ENCODE assay signal across 23 mouse cellular contexts in the genomic region with DNA sequence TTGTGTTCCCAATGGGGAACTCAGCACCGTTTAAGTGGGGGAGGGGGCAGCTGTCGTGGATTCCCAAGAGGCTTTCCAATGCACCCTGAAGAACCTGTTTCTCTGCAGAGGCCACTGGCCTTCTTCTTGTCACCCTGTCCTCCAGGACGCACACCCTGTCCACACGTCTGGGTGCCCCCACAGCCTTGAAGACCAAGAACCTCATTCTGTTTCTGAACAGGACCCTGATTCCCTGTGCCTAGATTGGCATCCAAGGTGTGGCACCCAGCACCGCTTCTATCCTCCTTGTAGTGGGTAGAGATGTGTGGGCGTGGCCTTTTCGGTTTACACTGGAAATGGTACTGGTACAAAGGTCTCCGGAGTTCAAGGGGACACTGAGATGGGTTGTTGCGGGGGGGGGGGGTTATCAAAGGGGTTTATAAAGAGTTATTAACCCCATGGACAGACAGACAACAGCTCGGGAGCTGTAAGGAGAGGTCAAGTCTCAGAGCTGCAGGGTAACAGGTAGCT. TPM values are rescaled to one million over a fixed set of nuclear protein-coding genes. Genes with fewer than 3 reads are reported as not detected.
DNase-seq lines count a peak whose midpoint lies in the region; ATAC-seq and TF ChIP-seq lines count a peak whose summit lies in the region.
"Had no signal": no experiment of that assay in that cellular context is flagged by ENCODE, and none has a peak within 500 bp of the region (broad histone marks: within the 10 kb centered on the region; RNA-seq: fewer than 3 reads in every experiment).

No protein-coding gene starts in this region.

- no peak for ATAC-seq in embryonic facial prominence, embryonic 13.5 days (ENCODE audit: insufficient number of reproducible peaks, insufficient read depth, low FRiP score, low TSS enrichment, low read depth)
- ATAC-seq in liver, embryonic 13.5 days (ENCODE audit: low read depth) = no peak
- no peak for ATAC-seq in liver, embryonic 12.5 days
- peak; percentile 31 for ATAC-seq in intestine, embryonic 15.5 days
- no peak for ATAC-seq in liver, postnatal 0 days
- ATAC-seq: forebrain, embryonic 16.5 days; inflammation-experienced regulatory T-cells, adult 6 months; Patski had no signal

- no peak for TF ChIP-seq CTCF in liver, postnatal 0 days (IDR thresholded peaks at IDR 0.05; ENCODE audit: low read depth)

- no peak overlapping the region for H3K4me3 ChIP-seq in embryonic facial prominence, embryonic 13.5 days
- H3K4me3 ChIP-seq in embryonic facial prominence, embryonic 10.5 days = no peak overlapping the region
- no peak overlapping the region for H3K4me3 ChIP-seq in liver, embryonic 13.5 days (replicated peaks)
- H3K4me3 ChIP-seq in liver, embryonic 12.5 days = no peak overlapping the region
- peak overlapping the region; percentile 34 for H3K4me3 ChIP-seq in intestine, embryonic 15.5 days (replicated peaks)
- no peak overlapping the region for H3K4me3 ChIP-seq in liver, postnatal 0 days (ENCODE audit: low read depth, low read length)
- H3K4me3 ChIP-seq: heart, embryonic 12.5 days; neural tube, embryonic 12.5 days had no signal

- 0 out of 2 replicates have a peak overlapping the region, but pooled peaks have one; percentile 36 for H3K4me2 ChIP-seq in embryonic facial prominence, embryonic 13.5 days
- H3K4me2 ChIP-seq in liver, embryonic 13.5 days = peak overlapping the region; percentile 38; the same call in 1 of the 2 replicates
- no peak overlapping the region for H3K4me2 ChIP-seq in liver, embryonic 12.5 days
- peak overlapping the region; percentile 50 for H3K4me2 ChIP-seq in intestine, embryonic 15.5 days (replicated peaks)
- H3K4me2 ChIP-seq in liver, postnatal 0 days (ENCODE audit: low read depth, low read length) = peak overlapping the region; percentile 53
- H3K4me2 ChIP-seq: neural tube, embryonic 12.5 days had no signal

- H3K9ac ChIP-seq in embryonic facial prominence, embryonic 13.5 days = no peak overlapping the region
- H3K9ac ChIP-seq in liver, embryonic 13.5 days = no peak overlapping the region
- no peak overlapping the region for H3K9ac ChIP-seq in liver, embryonic 12.5 days
- no peak overlapping the region for H3K9ac ChIP-seq in intestine, embryonic 15.5 days
- no peak overlapping the region for H3K9ac ChIP-seq in liver, postnatal 0 days (replicated peaks)
- H3K9ac ChIP-seq: neural tube, embryonic 12.5 days had no signal

- H3K27ac ChIP-seq in embryonic facial prominence, embryonic 13.5 days = no peak overlapping the region; the same call in 1 of the 2 replicates
- no peak overlapping the region for H3K27ac ChIP-seq in embryonic facial prominence, embryonic 10.5 days (replicated peaks)
- no peak overlapping the region for H3K27ac ChIP-seq in liver, embryonic 13.5 days
- H3K27ac ChIP-seq in liver, embryonic 12.5 days = no peak overlapping the region
- H3K27ac ChIP-seq in intestine, embryonic 15.5 days = peak overlapping the region; percentile 80
- H3K27ac ChIP-seq in liver, postnatal 0 days (ENCODE audit: low read depth) = no peak overlapping the region
- H3K27ac ChIP-seq: neural tube, embryonic 12.5 days had no signal

- no peaks in the 10 kb centered on the region for H3K36me3 ChIP-seq in embryonic facial prominence, embryonic 13.5 days
- no peaks in the 10 kb centered on the region for H3K36me3 ChIP-seq in embryonic facial prominence, embryonic 10.5 days (replicated peaks)
- H3K36me3 ChIP-seq in liver, embryonic 13.5 days = no peaks in the 10 kb centered on the region
- no peaks in the 10 kb centered on the region for H3K36me3 ChIP-seq in liver, embryonic 12.5 days
- no peaks in the 10 kb centered on the region for H3K36me3 ChIP-seq in intestine, embryonic 15.5 days
- H3K36me3 ChIP-seq in liver, postnatal 0 days (replicated peaks; ENCODE audit: insufficient read depth, low read length) = no peaks in the 10 kb centered on the region
- H3K36me3 ChIP-seq: heart, embryonic 12.5 days; neural tube, embryonic 12.5 days had no signal

- H3K9me3 ChIP-seq in embryonic facial prominence, embryonic 13.5 days = no peaks in the 10 kb centered on the region
- H3K9me3 ChIP-seq in embryonic facial prominence, embryonic 10.5 days = no peaks in the 10 kb centered on the region
- no peaks in the 10 kb centered on the region for H3K9me3 ChIP-seq in liver, embryonic 13.5 days (replicated peaks)
- H3K9me3 ChIP-seq in liver, embryonic 12.5 days (replicated peaks) = no peaks in the 10 kb centered on the region
- H3K9me3 ChIP-seq in intestine, embryonic 15.5 days = no peaks in the 10 kb centered on the region
- H3K9me3 ChIP-seq in liver, postnatal 0 days (ENCODE audit: low read length) = no peaks in the 10 kb centered on the region
- H3K9me3 ChIP-seq: heart, embryonic 12.5 days; neural tube, embryonic 12.5 days had no signal

- no peak for TF ChIP-seq EP300 in liver, postnatal 0 days (IDR thresholded peaks at IDR 0.05; ENCODE audit: low read depth)

- peaks cover 3% of the 10 kb centered on the region; the same call in 1 of the 2 replicates for H3K27me3 ChIP-seq in embryonic facial prominence, embryonic 13.5 days
- H3K27me3 ChIP-seq in embryonic facial prominence, embryonic 10.5 days (replicated peaks; ENCODE audit: low read depth, poor library complexity, severe bottlenecking) = peaks cover 20% of the 10 kb centered on the region
- H3K27me3 ChIP-seq in liver, embryonic 13.5 days = no peaks in the 10 kb centered on the region
- H3K27me3 ChIP-seq in liver, embryonic 12.5 days (replicated peaks) = peaks cover 4% of the 10 kb centered on the region
- H3K27me3 ChIP-seq in intestine, embryonic 15.5 days (replicated peaks) = no peaks in the 10 kb centered on the region
- H3K27me3 ChIP-seq in liver, postnatal 0 days (ENCODE audit: insufficient read depth, low read length) = 0 out of 2 replicates have a peak, but pooled peaks cover 2% of the 10 kb centered on the region
- H3K27me3 ChIP-seq: heart, embryonic 12.5 days; neural tube, embryonic 12.5 days; Patski had no signal

- DNase-seq in embryonic facial prominence, embryonic 10.5 days (ENCODE audit: low spot score) = no peak
- no peak for DNase-seq in liver, embryonic 13.5 days
- DNase-seq in liver, postnatal 0 days = no peak
- no peak for DNase-seq in frontal cortex, postnatal 25 days (ENCODE audit: low spot score in 2 of 2)
- DNase-seq in adrenal gland, postnatal 10 days = no peak
- DNase-seq: cerebellum, adult 11-12 months; gastrocnemius, postnatal 10 days; layer of hippocampus, postnatal 36 days; left cerebral cortex, postnatal 4 days had no signal

- WGBS in embryonic facial prominence, embryonic 13.5 days = 72% methylated on average over 10 of the region's 10 CpGs
- WGBS in embryonic facial prominence, embryonic 10.5 days = 79% methylated on average over 10 of the region's 10 CpGs
- 63% methylated on average over 10 of the region's 10 CpGs for WGBS in liver, embryonic 13.5 days (ENCODE audit: insufficient replicate concordance)
- 58% methylated on average over 10 of the region's 10 CpGs for WGBS in liver, embryonic 12.5 days (ENCODE audit: insufficient replicate concordance)
- WGBS in intestine, embryonic 15.5 days = 51% methylated on average over 10 of the region's 10 CpGs
- 66% methylated on average over 10 of the region's 10 CpGs for WGBS in liver, postnatal 0 days (ENCODE audit: insufficient replicate concordance)

- peaks cover 51% of the 10 kb centered on the region for H3K4me1 ChIP-seq in embryonic facial prominence, embryonic 13.5 days
- H3K4me1 ChIP-seq in embryonic facial prominence, embryonic 10.5 days = peaks cover 50% of the 10 kb centered on the region
- H3K4me1 ChIP-seq in liver, embryonic 13.5 days (replicated peaks) = peaks cover 20% of the 10 kb centered on the region; the same call in 1 of the 2 replicates
- peaks cover 4% of the 10 kb centered on the region for H3K4me1 ChIP-seq in liver, embryonic 12.5 days
- H3K4me1 ChIP-seq in intestine, embryonic 15.5 days (replicated peaks) = peaks cover 23% of the 10 kb centered on the region
- H3K4me1 ChIP-seq in liver, postnatal 0 days (ENCODE audit: insufficient read depth) = peaks cover 11% of the 10 kb centered on the region; the same call in 1 of the 2 replicates

RNA-seq across cellular contexts. Expression of a gene that starts 0.5 kb away (rescaled TPM):
- polyA plus RNA-seq in embryonic facial prominence, embryonic 13.5 days (2015; fragmentation: Nextera tagmentation; extraction: Ambion mirVana) = 1.3 and 1.5 TPM in 2 replicates
- polyA plus RNA-seq in embryonic facial prominence, embryonic 10.5 days (2016; fragmentation: Nextera tagmentation; extraction: Ambion mirVana) = 0.39 and 0.44 TPM in 2 replicates
- 3.8 TPM in 2 replicates for polyA plus RNA-seq in liver, embryonic 13.5 days (2015; fragmentation: Nextera tagmentation; extraction: Ambion mirVana)
- polyA plus RNA-seq in liver, embryonic 12.5 days (2016; fragmentation: Nextera tagmentation; extraction: Ambion mirVana) = 3.2 and 3.3 TPM in 2 replicates
- 35.2 and 41.0 TPM in 2 replicates for polyA plus RNA-seq in intestine, embryonic 15.5 days (2015; fragmentation: Nextera tagmentation; extraction: Ambion mirVana)
- polyA plus RNA-seq in liver, postnatal 0 days (2015; fragmentation: Nextera tagmentation; extraction: Ambion mirVana) = 8.2 and 8.6 TPM in 2 replicates
- total RNA-seq in adrenal gland, postnatal 10 days (2021) = 1 to 10 TPM; 2.1 to 2.8 TPM
- total RNA-seq: gastrocnemius, postnatal 10 days; layer of hippocampus, postnatal 36 days; left cerebral cortex, postnatal 4 days; megakaryocyte, adult 5-6 weeks; midbrain, postnatal 0 days had no signal
- polyA plus RNA-seq: inflammation-experienced regulatory T-cells, adult 6 months; neural tube, embryonic 12.5 days had no signal

RNA-seq across cellular contexts. Expression of a gene that starts 17.0 kb away (rescaled TPM):
- polyA plus RNA-seq in embryonic facial prominence, embryonic 13.5 days (2015; fragmentation: Nextera tagmentation; extraction: Ambion mirVana) = not detected in 2 replicates
- not detected in 2 replicates for polyA plus RNA-seq in embryonic facial prominence, embryonic 10.5 days (2016; fragmentation: Nextera tagmentation; extraction: Ambion mirVana)
- polyA plus RNA-seq in liver, embryonic 13.5 days (2015; fragmentation: Nextera tagmentation; extraction: Ambion mirVana) = 0.50 TPM in 1 of 2 replicates, not detected in the other
- polyA plus RNA-seq in liver, embryonic 12.5 days (2016; fragmentation: Nextera tagmentation; extraction: Ambion mirVana) = 0.67 TPM in 1 of 2 replicates, not detected in the other
- not detected in 2 replicates for polyA plus RNA-seq in intestine, embryonic 15.5 days (2015; fragmentation: Nextera tagmentation; extraction: Ambion mirVana)
- not detected in 2 replicates for polyA plus RNA-seq in liver, postnatal 0 days (2015; fragmentation: Nextera tagmentation; extraction: Ambion mirVana)
- total RNA-seq in adrenal gland, postnatal 10 days (2021) = not detected
- total RNA-seq: common myeloid progenitor, adult 5-6 weeks; gastrocnemius, postnatal 10 days; hematopoietic stem cell, adult 5-6 weeks; layer of hippocampus, postnatal 36 days; left cerebral cortex, postnatal 4 days; megakaryocyte, adult 5-6 weeks; midbrain, postnatal 0 days had no signal
- polyA plus RNA-seq: forebrain, embryonic 16.5 days; heart, embryonic 12.5 days; inflammation-experienced regulatory T-cells, adult 6 months; midbrain, postnatal 0 days; neural tube, embryonic 12.5 days; Patski; spleen, adult 2 months; thymus, postnatal 0 days had no signal

RNA-seq across cellular contexts. Expression of a gene that starts 28.6 kb away (rescaled TPM):
- polyA plus RNA-seq in embryonic facial prominence, embryonic 13.5 days (2015; fragmentation: Nextera tagmentation; extraction: Ambion mirVana) = 33.9 and 35.7 TPM in 2 replicates
- 22.5 and 25.7 TPM in 2 replicates for polyA plus RNA-seq in embryonic facial prominence, embryonic 10.5 days (2016; fragmentation: Nextera tagmentation; extraction: Ambion mirVana)
- polyA plus RNA-seq in liver, embryonic 13.5 days (2015; fragmentation: Nextera tagmentation; extraction: Ambion mirVana) = 12.9 and 15.9 TPM in 2 replicates
- 17.4 and 18.1 TPM in 2 replicates for polyA plus RNA-seq in liver, embryonic 12.5 days (2016; fragmentation: Nextera tagmentation; extraction: Ambion mirVana)
- 58.7 and 63.5 TPM in 2 replicates for polyA plus RNA-seq in intestine, embryonic 15.5 days (2015; fragmentation: Nextera tagmentation; extraction: Ambion mirVana)
- polyA plus RNA-seq in liver, postnatal 0 days (2015; fragmentation: Nextera tagmentation; extraction: Ambion mirVana) = 21.9 and 22.7 TPM in 2 replicates
- 10 to 100 TPM; 42.7 to 57.2 TPM for total RNA-seq in adrenal gland, postnatal 10 days (2021)

RNA-seq across cellular contexts. Expression of a gene that starts 55.1 kb away (rescaled TPM):
- polyA plus RNA-seq in embryonic facial prominence, embryonic 13.5 days (2015; fragmentation: Nextera tagmentation; extraction: Ambion mirVana) = 0.60 and 0.65 TPM in 2 replicates
- 0.06 and 0.14 TPM in 2 replicates for polyA plus RNA-seq in embryonic facial prominence, embryonic 10.5 days (2016; fragmentation: Nextera tagmentation; extraction: Ambion mirVana)
- polyA plus RNA-seq in liver, embryonic 13.5 days (2015; fragmentation: Nextera tagmentation; extraction: Ambion mirVana) = 0.07 TPM in 1 of 2 replicates, not detected in the other
- polyA plus RNA-seq in liver, embryonic 12.5 days (2016; fragmentation: Nextera tagmentation; extraction: Ambion mirVana) = 0.05 TPM in 1 of 2 replicates, not detected in the other
- polyA plus RNA-seq in intestine, embryonic 15.5 days (2015; fragmentation: Nextera tagmentation; extraction: Ambion mirVana) = 0.85 and 1.6 TPM in 2 replicates
- 0.06 TPM in 1 of 2 replicates, not detected in the other for polyA plus RNA-seq in liver, postnatal 0 days (2015; fragmentation: Nextera tagmentation; extraction: Ambion mirVana)
- 1 to 10 TPM; 1.6 to 1.9 TPM for total RNA-seq in adrenal gland, postnatal 10 days (2021)
- total RNA-seq: megakaryocyte, adult 5-6 weeks had no signal
- polyA plus RNA-seq: inflammation-experienced regulatory T-cells, adult 6 months had no signal
